Mouse (Mus musculus) small intestine, adult 2 months (tissue): Measurements from ENCODE around the gene Reep3. TPM values are rescaled to one million over a fixed set of nuclear protein-coding genes. Genes with fewer than 3 reads are reported as not detected.

Experiments
- H3K27ac ChIP-seq: fragments of 200-500 bp; 2 replicates; pipeline ENCODE4 v1.5.1; 2012; ENCODE audit warnings: low read depth, low read length, control low read depth, inconsistent platforms; ENCODE audit not compliant: insufficient read depth
- H3K27me3 ChIP-seq: fragments of 200-500 bp; 2 replicates; pipeline ENCODE4 v1.6.1; 2012; ENCODE audit warnings: mild to moderate bottlenecking, moderate library complexity, low read length, inconsistent platforms; ENCODE audit not compliant: control insufficient read depth, insufficient read depth
- H3K36me3 ChIP-seq: fragments of 200-500 bp; 2 replicates; pipeline ENCODE4 v1.6.1; 2012; ENCODE audit warnings: mild to moderate bottlenecking, low read length, control low read depth, inconsistent platforms; ENCODE audit not compliant: control insufficient read depth, insufficient read depth
- H3K4me1 ChIP-seq: fragments of 200-500 bp; 2 replicates; pipeline ENCODE4 v1.6.1; 2012; ENCODE audit warnings: low read length, inconsistent platforms, mixed read lengths; ENCODE audit not compliant: control insufficient read depth, insufficient read depth, insufficient read length
- H3K4me3 ChIP-seq: fragments of 200-500 bp; 2 replicates; pipeline ENCODE4 v1.5.1; 2012; ENCODE audit warnings: low read depth, mild to moderate bottlenecking, control low read depth, inconsistent platforms, low read length, moderate library complexity
- CTCF ChIP-seq: fragments of 200-500 bp; IDR thresholded peaks from 2 replicates; pipeline ENCODE4 v1.5.1; 2012; ENCODE audit warnings: low read depth, mild to moderate bottlenecking, control low read depth, inconsistent platforms, low read length, moderate library complexity, mixed read lengths; ENCODE audit not compliant: insufficient replicate concordance, insufficient read length; ENCODE audit errors: extremely low read depth
- POLR2A ChIP-seq: fragments of 200-500 bp; IDR thresholded peaks from 2 replicates; pipeline ENCODE4 v1.6.1; 2012; ENCODE audit warnings: low read depth, mild to moderate bottlenecking, control low read depth, inconsistent platforms, low read length, moderate library complexity
- WGBS: fragments of 180-500 bp; shearing (Covaris S2); methylation state at CpG from one replicate; pipeline ENCODE4 v1.1.7; 2018; 5-methylcytosine and 5-hydroxymethylcytosine counted together
- polyA plus RNA-seq: library from polyadenylated mRNA; depleted of rRNA; stranded (reverse); fragments of >200 nt; gene quantifications from 2 replicates; pipeline ENCODE4 v1.2.3, GENCODE M21; 2012

Reep3 gene
- polyA plus RNA-seq, 1 experiment, result 16.4 TPM

GRCm38 (mm10) chr10:67109635-67110034 lies 12.9 kb upstream of the Reep3 start:
- Histone ChIP-seq H3K27me3 (no peaks in the 10 kb centered on the region), H3K36me3 (peaks cover 2% of the 10 kb centered on the region; the same call in 1 of the 2 replicates), H3K27ac (no peak overlapping the region), H3K4me1 (peaks cover 8% of the 10 kb centered on the region; the same call in 1 of the 2 replicates), H3K4me3 (no peak overlapping the region)
- 76% methylated on average over 5 of the region's 5 CpGs for WGBS
- TF ChIP-seq POLR2A (no peak), CTCF (no peak)

GRCm38 (mm10) chr10:67108096-67108495 lies 11.4 kb upstream of the Reep3 start:
- Histone ChIP-seq H3K36me3 (peaks cover 2% of the 10 kb centered on the region; the same call in 1 of the 2 replicates), H3K4me3 (no peak overlapping the region), H3K27ac (no peak overlapping the region), H3K27me3 (no peaks in the 10 kb centered on the region), H3K4me1 (peaks cover 7% of the 10 kb centered on the region; the same call in 1 of the 2 replicates)
- TF ChIP-seq CTCF, result no peak
- TF ChIP-seq POLR2A, result no peak
- WGBS, result 48% methylated on average over 9 of the region's 9 CpGs

GRCm38 (mm10) chr10:67107017-67107761 lies 10.4 kb upstream of the Reep3 start:
- H3K4me3 ChIP-seq, result no peak overlapping the region
- 41% methylated on average over 9 of the region's 9 CpGs for WGBS
- no peak overlapping the region for H3K27ac ChIP-seq
- peaks cover 12% of the 10 kb centered on the region for H3K4me1 ChIP-seq
- H3K36me3 ChIP-seq, result peaks cover 2% of the 10 kb centered on the region; the same call in 1 of the 2 replicates
- H3K27me3 ChIP-seq, result no peaks in the 10 kb centered on the region
- TF ChIP-seq POLR2A, result no peak
- TF ChIP-seq CTCF, result no peak

DNA sequence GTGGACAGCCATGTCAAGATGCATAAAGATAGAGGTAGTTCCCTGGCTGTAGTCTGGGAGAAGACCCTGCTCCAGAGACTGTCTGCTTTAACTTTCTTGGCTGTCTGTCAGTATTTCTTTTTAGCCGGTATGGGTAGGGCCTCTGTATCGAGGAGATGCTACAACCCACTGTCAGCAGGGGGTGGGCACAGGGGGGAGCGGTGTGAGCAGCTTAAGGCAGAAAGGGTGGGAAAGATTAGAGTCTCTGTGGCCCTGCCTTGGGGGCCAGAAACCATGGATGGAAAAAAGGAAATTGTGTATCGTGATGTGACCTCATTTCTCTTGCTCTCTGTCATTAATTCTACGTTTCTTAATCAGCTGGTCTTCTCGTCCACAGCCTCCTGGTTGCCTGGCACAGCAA lies 9.7 kb upstream of the Reep3 start:
- Histone ChIP-seq H3K4me1 (peaks cover 17% of the 10 kb centered on the region), H3K27ac (no peak overlapping the region), H3K36me3 (peaks cover 3% of the 10 kb centered on the region; the same call in 1 of the 2 replicates), H3K4me3 (no peak overlapping the region), H3K27me3 (no peaks in the 10 kb centered on the region)
- TF ChIP-seq POLR2A, result no peak
- TF ChIP-seq CTCF, result no peak
- 81% methylated on average over 6 of the region's 6 CpGs for WGBS

DNA sequence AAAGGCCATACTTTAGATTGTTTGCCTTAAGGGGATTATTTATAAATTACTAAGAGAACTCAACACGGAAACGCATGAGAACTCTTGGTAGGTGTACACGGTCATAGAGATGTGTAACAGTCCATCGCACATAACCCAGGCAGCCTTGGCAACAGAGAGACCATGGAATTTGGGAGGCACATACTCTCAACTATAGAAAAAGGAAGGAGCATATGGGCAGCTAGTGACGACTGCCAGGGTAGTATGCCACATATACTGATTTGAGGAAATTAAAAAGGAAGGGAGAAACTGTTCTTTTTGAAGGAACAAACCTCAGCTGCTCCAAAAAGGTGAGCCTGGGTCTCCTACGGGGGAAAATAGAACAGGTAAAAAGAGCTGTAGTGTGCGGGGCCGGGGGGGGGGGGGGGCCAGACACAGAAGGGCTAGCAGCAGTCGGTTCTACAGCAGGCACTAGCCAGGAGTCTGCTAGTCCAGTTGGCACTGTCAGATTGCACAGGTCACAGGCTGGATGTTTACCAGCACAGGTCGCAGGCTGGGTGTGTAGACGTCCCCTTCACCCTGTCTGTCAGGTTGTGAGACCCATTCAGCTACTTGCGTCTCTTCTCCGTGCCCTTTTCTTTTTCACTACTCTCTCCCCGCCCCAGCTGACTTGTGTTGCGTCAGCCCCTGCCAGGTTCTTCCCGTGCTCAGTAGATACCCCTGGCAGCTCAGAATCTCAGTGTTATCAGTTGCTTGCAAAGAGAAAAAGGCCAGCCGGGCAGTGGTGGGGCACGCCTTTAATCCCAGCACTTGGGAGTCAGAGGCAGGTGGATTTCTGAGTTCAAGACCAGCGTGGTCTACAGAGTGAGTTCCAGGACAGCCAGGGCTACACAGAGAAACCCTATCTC lies 8.8 kb upstream of the Reep3 start:
- peaks cover 21% of the 10 kb centered on the region for H3K4me1 ChIP-seq
- peaks cover 3% of the 10 kb centered on the region; the same call in 1 of the 2 replicates for H3K36me3 ChIP-seq
- H3K4me3 ChIP-seq, result no peak overlapping the region
- H3K27ac ChIP-seq, result no peak overlapping the region
- H3K27me3 ChIP-seq, result no peaks in the 10 kb centered on the region
- no peak for TF ChIP-seq POLR2A
- TF ChIP-seq CTCF, result no peak
- 62% methylated on average over 19 of the region's 19 CpGs for WGBS

- WGBS, result 66% methylated on average over 9 of the region's 9 CpGs
- Histone ChIP-seq H3K4me1 (peaks cover 22% of the 10 kb centered on the region), H3K4me3 (no peak overlapping the region), H3K27ac (no peak overlapping the region), H3K36me3 (peaks cover 1% of the 10 kb centered on the region; the same call in 1 of the 2 replicates), H3K27me3 (no peaks in the 10 kb centered on the region)
- TF ChIP-seq CTCF (no peak), POLR2A (no peak)
Measured at GRCm38 (mm10) chr10:67104543-67104942, 7.8 kb upstream of the Reep3 start.
